Mouse (Mus musculus): ENCODE results near the gene Nr2f1.

Gene Nr2f1

DNA sequence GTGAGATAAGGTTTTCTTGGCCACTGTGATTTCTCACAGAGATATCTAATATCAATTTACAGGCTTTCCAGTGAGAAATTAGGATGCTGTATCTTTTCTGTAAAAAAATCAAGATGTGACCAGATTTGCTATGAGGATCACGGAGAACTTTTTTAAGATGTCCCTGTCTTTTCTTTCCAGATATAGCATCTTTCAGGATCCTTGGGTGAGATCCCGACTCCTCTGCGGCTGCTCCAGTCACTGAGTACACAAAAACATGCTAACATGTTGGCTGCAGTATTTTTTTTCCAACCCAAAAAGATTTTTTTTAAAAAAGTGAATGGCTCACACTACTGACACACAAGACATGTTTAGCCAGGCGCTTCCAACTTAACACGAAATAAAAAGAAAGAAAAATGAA is 20.8 kb downstream of the Nr2f1 start:
- DNase-seq = peak; percentile 2

GRCm38 (mm10) chr13:78178021-78178420 is 21.5 kb downstream of the Nr2f1 start:
- DNase-seq = peak; percentile 0

DNA sequence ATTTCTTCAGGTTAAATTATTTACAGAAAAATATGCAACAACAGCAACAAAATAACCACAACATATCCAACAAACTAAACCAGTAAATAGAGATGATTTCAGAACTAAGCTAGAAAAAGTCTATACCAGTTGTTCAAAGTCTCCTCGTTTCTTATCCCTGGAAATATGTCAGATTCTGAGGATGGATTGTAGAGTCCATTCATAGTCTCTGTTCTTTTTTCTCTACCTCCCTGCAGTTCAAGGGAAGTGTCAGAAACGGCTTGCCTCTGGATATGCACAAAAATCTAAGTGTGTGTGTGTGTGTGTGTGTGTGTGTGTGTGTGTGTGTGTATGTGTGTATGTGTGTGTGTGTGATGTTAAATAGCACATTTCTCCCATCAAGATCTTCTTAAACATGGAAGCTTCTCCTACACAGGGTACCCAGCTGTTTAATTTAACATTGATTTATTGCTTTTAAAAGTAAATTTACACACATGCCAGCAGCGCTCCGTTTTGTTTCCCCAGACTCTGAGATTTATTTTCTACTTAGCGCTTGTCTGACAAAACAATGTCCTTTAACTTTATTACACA is 22.1 kb downstream of the Nr2f1 start:
- no peak for DNase-seq

- peak; percentile 49 for DNase-seq
Observed at GRCm38 (mm10) chr13:78175821-78176380, 23.7 kb downstream of the Nr2f1 start.

- no peak for DNase-seq
Observed at GRCm38 (mm10) chr13:78174891-78175290, 24.7 kb downstream of the Nr2f1 start.

GRCm38 (mm10) chr13:78174191-78174590 is 25.4 kb downstream of the Nr2f1 start:
- DNase-seq = no peak

- DNase-seq = no peak
Observed at GRCm38 (mm10) chr13:78172861-78173260, 26.7 kb downstream of the Nr2f1 start.

DNA sequence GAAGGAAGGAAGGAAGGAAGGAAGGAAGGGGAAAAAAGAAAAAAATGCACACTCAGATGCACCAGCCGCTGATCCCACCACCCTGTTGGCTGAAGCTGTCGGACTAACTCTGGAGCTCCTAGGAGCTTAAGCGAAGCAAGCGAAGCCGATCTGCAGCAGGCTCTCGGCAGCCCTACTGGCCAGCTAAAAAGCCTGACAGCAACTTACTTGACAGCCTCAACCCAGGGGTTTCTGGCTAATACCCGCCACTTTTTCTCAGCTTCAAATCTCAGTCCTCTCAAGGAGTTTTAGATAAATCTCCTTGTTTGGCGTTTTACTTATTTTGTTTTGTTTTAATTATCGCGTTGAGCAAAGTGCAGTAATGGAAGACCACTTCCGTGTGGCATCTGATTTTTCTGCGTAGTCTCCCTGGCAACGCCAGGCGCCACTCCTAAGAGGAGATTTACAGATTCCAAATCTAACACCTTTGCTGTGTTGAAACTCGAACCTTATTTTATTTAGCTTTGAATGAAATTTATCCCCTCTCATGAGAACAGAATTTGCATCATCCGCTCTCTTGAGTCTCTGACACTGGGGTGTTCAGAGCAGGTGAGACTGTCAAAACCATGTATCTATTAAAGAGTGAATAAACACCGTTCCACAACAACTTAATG is 27.4 kb downstream of the Nr2f1 start:
- DNase-seq = no peak

- DNase-seq = no peak
Observed at GRCm38 (mm10) chr13:78171320-78171719, 28.2 kb downstream of the Nr2f1 start.

DNA sequence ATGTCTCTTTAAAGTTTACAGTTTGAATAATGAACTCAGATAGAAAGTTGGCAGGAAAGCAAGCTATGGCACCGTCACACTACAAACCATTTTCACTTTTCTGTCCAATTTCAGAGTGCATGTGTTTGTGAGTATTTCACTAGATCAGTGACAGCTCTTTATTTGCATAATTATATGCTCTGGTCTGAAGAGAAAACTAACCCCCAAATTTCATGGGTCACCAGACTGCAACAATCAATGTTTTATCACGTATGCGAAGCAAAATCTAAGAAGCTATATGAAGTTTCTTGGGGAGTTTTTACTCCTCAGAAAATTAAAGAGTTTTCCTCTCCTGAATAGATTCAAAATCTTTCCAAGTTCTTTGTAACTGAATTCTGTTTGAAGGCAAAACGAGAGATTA is 31.4 kb downstream of the Nr2f1 start:
- DNase-seq = no peak

GRCm38 (mm10) chr13:78164941-78165340 is 34.6 kb downstream of the Nr2f1 start:
- DNase-seq = no peak

DNA sequence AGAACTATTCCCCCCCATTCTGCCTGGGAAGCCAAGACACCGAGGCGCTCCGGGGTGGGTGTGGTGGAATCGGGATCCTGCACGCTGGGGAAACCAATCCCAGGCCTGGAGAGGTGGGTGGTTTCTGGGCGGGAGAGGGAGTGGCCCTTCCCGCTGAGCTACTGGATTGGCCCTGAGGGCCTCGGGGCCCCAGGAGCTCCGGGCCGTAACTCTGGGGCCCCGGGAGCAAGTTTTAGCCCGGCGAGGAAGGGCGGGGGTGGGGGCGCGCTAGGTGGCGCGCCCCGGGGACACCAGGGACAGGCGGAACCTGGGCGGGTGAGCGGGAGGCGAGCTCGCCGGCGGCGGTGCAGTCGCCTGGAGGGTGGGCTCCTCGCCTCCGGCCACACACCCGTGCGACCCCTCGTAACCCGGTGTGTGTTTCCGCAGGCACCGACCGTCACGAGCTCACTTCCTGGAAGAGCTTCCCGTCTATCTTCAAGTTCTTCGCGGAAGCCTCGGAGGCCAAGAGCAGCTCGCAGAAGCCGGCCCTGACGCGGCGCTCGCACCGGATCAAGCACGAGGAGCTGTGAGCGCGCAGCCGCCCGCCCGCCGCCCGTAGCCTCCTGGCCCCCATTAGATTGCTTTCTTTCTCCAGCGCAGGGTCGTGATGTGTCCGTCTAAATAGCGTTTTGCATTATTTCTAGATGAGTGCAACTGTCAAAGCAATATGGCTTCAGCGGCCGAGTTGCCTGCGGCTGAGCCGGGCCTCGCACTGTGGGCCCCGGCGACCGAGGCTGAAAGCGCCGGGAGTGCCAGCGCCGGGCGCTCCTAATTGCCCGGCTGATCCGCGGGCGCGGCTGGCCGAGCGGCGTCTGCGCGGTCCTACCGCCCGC is 36.2 kb downstream of the Nr2f1 start:
- peak; percentile 84 for DNase-seq

DNA sequence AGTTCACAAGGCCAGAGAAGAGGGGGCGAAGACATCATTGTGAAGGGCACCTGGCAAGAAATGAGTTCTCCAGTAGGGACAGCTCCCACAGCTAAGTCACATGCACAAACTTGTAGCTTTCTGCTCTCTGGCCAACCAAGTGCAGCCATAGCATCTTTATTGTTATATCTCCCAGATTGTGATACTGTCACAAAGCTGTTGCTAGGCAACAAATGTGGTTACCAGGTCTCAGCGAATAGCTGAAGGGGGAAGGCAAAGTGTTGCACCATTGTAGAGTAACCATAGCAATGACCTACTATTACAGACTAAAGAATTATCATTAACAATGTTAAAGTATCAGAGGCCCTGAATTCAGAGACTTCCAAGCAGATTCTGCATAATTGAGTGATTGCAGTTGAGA is 37.4 kb downstream of the Nr2f1 start:
- DNase-seq = peak; percentile 48

DNA sequence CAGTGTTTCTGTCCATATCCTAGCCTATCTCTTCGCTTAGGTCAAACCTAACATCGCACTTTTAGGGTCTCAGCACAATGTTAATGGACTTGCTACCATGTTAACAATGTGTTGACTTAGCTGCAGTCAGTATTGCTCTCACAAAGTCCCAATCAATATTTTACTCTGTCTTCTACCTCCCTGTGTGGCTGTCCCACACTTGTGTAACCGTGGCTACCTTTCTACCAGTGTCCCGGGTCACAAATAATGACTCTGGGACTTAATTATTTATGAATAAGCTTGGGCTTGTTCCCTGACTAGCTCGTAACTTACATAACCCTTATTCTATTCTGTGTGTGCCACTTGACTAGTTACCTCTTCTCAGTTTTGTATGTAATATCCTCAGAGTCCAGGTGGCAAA is 42.1 kb downstream of the Nr2f1 start:
- no peak for DNase-seq

Measured in layer of hippocampus, adult 9-11 months (tissue).